Mouse (Mus musculus): Measurements from ENCODE around the gene Pdhb. TPM values are rescaled to one million over a fixed set of nuclear protein-coding genes. Genes with fewer than 3 reads are reported as not detected.
"Not testable (repeated sequence)": the region's sequence is repeated elsewhere in the genome, so short reads cannot be mapped to it uniquely, and the experiment has no call there.

Pdhb gene
- polyA plus RNA-seq, 1 experiment from 2014 or later, result 225 TPM

GRCm38 (mm10) chr14:8180371-8181035, 7.7 kb upstream of the Pdhb start:
- WGBS, result 69% methylated on average over 4 of the region's 4 CpGs
- Histone ChIP-seq H3K4me3 (ENCODE audit: low read depth, low read length) (no peak overlapping the region), H3K4me2 (ENCODE audit: low read depth) (no peak overlapping the region), H3K27ac (ENCODE audit: low read depth, low read length) (no peak overlapping the region), H3K36me3 (ENCODE audit: control insufficient read depth, insufficient read depth, low read length) (no peaks in the 10 kb centered on the region), H3K27me3 (ENCODE audit: control insufficient read depth, insufficient read depth, low read length) (no peaks in the 10 kb centered on the region), H3K9me3 (ENCODE audit: control insufficient read depth, low read length) (no peaks in the 10 kb centered on the region), H3K9ac (ENCODE audit: low read length) (no peak overlapping the region), H3K4me1 (ENCODE audit: control insufficient read depth, insufficient read depth, low read length) (no peaks in the 10 kb centered on the region)
- DNase-seq (ENCODE audit: low spot score) (no peak), ATAC-seq (ENCODE audit: insufficient read depth, low FRiP score, low TSS enrichment) (no peak)

GRCm38 (mm10) chr14:8176251-8176650, 3.4 kb upstream of the Pdhb start:
- Histone ChIP-seq H3K27ac (ENCODE audit: low read depth, low read length) (no peak overlapping the region), H3K9me3 (ENCODE audit: control insufficient read depth, low read length) (no peaks in the 10 kb centered on the region), H3K9ac (ENCODE audit: low read length) (no peak overlapping the region), H3K36me3 (ENCODE audit: control insufficient read depth, insufficient read depth, low read length) (no peaks in the 10 kb centered on the region), H3K4me1 (ENCODE audit: control insufficient read depth, insufficient read depth, low read length) (peaks cover 10% of the 10 kb centered on the region), H3K4me3 (ENCODE audit: low read depth, low read length) (no peak overlapping the region), H3K27me3 (ENCODE audit: control insufficient read depth, insufficient read depth, low read length) (no peaks in the 10 kb centered on the region), H3K4me2 (ENCODE audit: low read depth) (no peak overlapping the region)
- ATAC-seq (ENCODE audit: insufficient read depth, low FRiP score, low TSS enrichment), result no peak
- 51% methylated on average over 5 of the region's 5 CpGs for WGBS
- DNase-seq (ENCODE audit: low spot score), result peak; percentile 27

- Histone ChIP-seq H3K27me3 (ENCODE audit: control insufficient read depth, insufficient read depth, low read length) (no peaks in the 10 kb centered on the region), H3K9ac (ENCODE audit: low read length) (no peak overlapping the region), H3K4me1 (ENCODE audit: control insufficient read depth, insufficient read depth, low read length) (peaks cover 10% of the 10 kb centered on the region), H3K27ac (ENCODE audit: low read depth, low read length) (no peak overlapping the region), H3K36me3 (ENCODE audit: control insufficient read depth, insufficient read depth, low read length) (no peaks in the 10 kb centered on the region), H3K4me2 (ENCODE audit: low read depth) (no peak overlapping the region), H3K4me3 (ENCODE audit: low read depth, low read length) (no peak overlapping the region), H3K9me3 (ENCODE audit: control insufficient read depth, low read length) (no peaks in the 10 kb centered on the region)
- no peak for DNase-seq (ENCODE audit: low spot score)
- no peak for ATAC-seq (ENCODE audit: insufficient read depth, low FRiP score, low TSS enrichment)
- 83% methylated on average over 5 of the region's 5 CpGs for whole genome bisulfite sequencing
These were observed 1.8 kb upstream of the Pdhb start for GRCm38 (mm10) chr14:8174634-8175033.

- DNase-seq (ENCODE audit: low spot score); H3K4me1 ChIP-seq (ENCODE audit: control insufficient read depth, insufficient read depth, low read length); H3K36me3 ChIP-seq (ENCODE audit: control insufficient read depth, insufficient read depth, low read length); H3K27me3 ChIP-seq (ENCODE audit: control insufficient read depth, insufficient read depth, low read length); H3K9me3 ChIP-seq (ENCODE audit: control insufficient read depth, low read length): not testable (repeated sequence)
- peak overlapping the region; percentile 73 for H3K4me2 ChIP-seq (ENCODE audit: low read depth)
- peak overlapping the region; percentile 95 for H3K4me3 ChIP-seq (ENCODE audit: low read depth, low read length)
- H3K27ac ChIP-seq (ENCODE audit: low read depth, low read length), result peak overlapping the region; percentile 56; the same call in 1 of the 2 replicates
- WGBS, result 26% methylated on average over 5 of the region's 7 CpGs
- ATAC-seq (ENCODE audit: insufficient read depth, low FRiP score, low TSS enrichment), result 0 out of 2 replicates have a peak, but pooled peaks have one; percentile 2
- peak overlapping the region; percentile 22; the same call in 1 of the 2 replicates for H3K9ac ChIP-seq (ENCODE audit: low read length)
These were observed 871 bp upstream of the Pdhb start for GRCm38 (mm10) chr14:8173542-8174250.

GRCm38 (mm10) chr14:8164463-8164862, 8.4 kb downstream of the Pdhb start:
- WGBS, result 90% methylated on average over 7 of the region's 7 CpGs
- H3K27me3 ChIP-seq (ENCODE audit: control insufficient read depth, insufficient read depth, low read length), result no peaks in the 10 kb centered on the region

GRCm38 (mm10) chr14:8161777-8162176, 11.0 kb downstream of the Pdhb start:
- Histone ChIP-seq H3K9me3 (ENCODE audit: control insufficient read depth, low read length) (no peaks in the 10 kb centered on the region), H3K4me1 (ENCODE audit: control insufficient read depth, insufficient read depth, low read length) (no peaks in the 10 kb centered on the region), H3K4me2 (ENCODE audit: low read depth) (no peak overlapping the region), H3K4me3 (ENCODE audit: low read depth, low read length) (no peak overlapping the region), H3K27me3 (ENCODE audit: control insufficient read depth, insufficient read depth, low read length) (no peaks in the 10 kb centered on the region), H3K27ac (ENCODE audit: low read depth, low read length) (no peak overlapping the region), H3K9ac (ENCODE audit: low read length) (no peak overlapping the region), H3K36me3 (ENCODE audit: control insufficient read depth, insufficient read depth, low read length) (peaks cover 3% of the 10 kb centered on the region; the same call in 1 of the 2 replicates)
- WGBS, result 92% methylated on average over 2 of the region's 2 CpGs
- ATAC-seq (ENCODE audit: insufficient read depth, low FRiP score, low TSS enrichment) (no peak), DNase-seq (ENCODE audit: low spot score) (no peak)

More at GRCm38 (mm10) chr14:8164463-8164862, 8.4 kb downstream of the Pdhb start:
- Histone ChIP-seq H3K9me3 (ENCODE audit: control insufficient read depth, low read length) (no peaks in the 10 kb centered on the region), H3K27ac (ENCODE audit: low read depth, low read length) (no peak overlapping the region), H3K4me1 (ENCODE audit: control insufficient read depth, insufficient read depth, low read length) (no peaks in the 10 kb centered on the region), H3K36me3 (ENCODE audit: control insufficient read depth, insufficient read depth, low read length) (peaks cover 14% of the 10 kb centered on the region), H3K9ac (ENCODE audit: low read length) (no peak overlapping the region), H3K4me3 (ENCODE audit: low read depth, low read length) (no peak overlapping the region), H3K4me2 (ENCODE audit: low read depth) (no peak overlapping the region)
- no peak for ATAC-seq (ENCODE audit: insufficient read depth, low FRiP score, low TSS enrichment)
- no peak for DNase-seq (ENCODE audit: low spot score)

GRCm38 (mm10) chr14:8159141-8159540, 13.7 kb downstream of the Pdhb start:
- no peak overlapping the region for H3K9ac ChIP-seq (ENCODE audit: low read length)
- 92% methylated on average over 3 of the region's 3 CpGs for WGBS
- no peak for DNase-seq (ENCODE audit: low spot score)
- ATAC-seq (ENCODE audit: insufficient read depth, low FRiP score, low TSS enrichment), result no peak
- no peak overlapping the region for H3K27ac ChIP-seq (ENCODE audit: low read depth, low read length)
- H3K4me2 ChIP-seq (ENCODE audit: low read depth), result no peak overlapping the region
- H3K9me3 ChIP-seq (ENCODE audit: control insufficient read depth, low read length), result no peaks in the 10 kb centered on the region
- H3K27me3 ChIP-seq (ENCODE audit: control insufficient read depth, insufficient read depth, low read length), result no peaks in the 10 kb centered on the region
- H3K4me1 ChIP-seq (ENCODE audit: control insufficient read depth, insufficient read depth, low read length), result no peaks in the 10 kb centered on the region
- H3K36me3 ChIP-seq (ENCODE audit: control insufficient read depth, insufficient read depth, low read length), result no peaks in the 10 kb centered on the region
- H3K4me3 ChIP-seq (ENCODE audit: low read depth, low read length), result no peak overlapping the region

GRCm38 (mm10) chr14:8158721-8159120, 14.1 kb downstream of the Pdhb start:
- Histone ChIP-seq H3K4me3 (ENCODE audit: low read depth, low read length) (no peak overlapping the region), H3K4me1 (ENCODE audit: control insufficient read depth, insufficient read depth, low read length) (no peaks in the 10 kb centered on the region), H3K9ac (ENCODE audit: low read length) (no peak overlapping the region), H3K27me3 (ENCODE audit: control insufficient read depth, insufficient read depth, low read length) (no peaks in the 10 kb centered on the region), H3K36me3 (ENCODE audit: control insufficient read depth, insufficient read depth, low read length) (no peaks in the 10 kb centered on the region), H3K9me3 (ENCODE audit: control insufficient read depth, low read length) (no peaks in the 10 kb centered on the region), H3K27ac (ENCODE audit: low read depth, low read length) (no peak overlapping the region), H3K4me2 (ENCODE audit: low read depth) (no peak overlapping the region)
- DNase-seq (ENCODE audit: low spot score), result no peak
- 91% methylated on average over 3 of the region's 3 CpGs for WGBS
- no peak for ATAC-seq (ENCODE audit: insufficient read depth, low FRiP score, low TSS enrichment)

- no peak for DNase-seq (ENCODE audit: low spot score)
- Histone ChIP-seq H3K36me3 (ENCODE audit: control insufficient read depth, insufficient read depth, low read length) (no peaks in the 10 kb centered on the region; the same call in 1 of the 2 replicates), H3K9ac (ENCODE audit: low read length) (no peak overlapping the region), H3K4me3 (ENCODE audit: low read depth, low read length) (no peak overlapping the region), H3K9me3 (ENCODE audit: control insufficient read depth, low read length) (no peaks in the 10 kb centered on the region), H3K4me2 (ENCODE audit: low read depth) (no peak overlapping the region), H3K27me3 (ENCODE audit: control insufficient read depth, insufficient read depth, low read length) (no peaks in the 10 kb centered on the region), H3K27ac (ENCODE audit: low read depth, low read length) (no peak overlapping the region), H3K4me1 (ENCODE audit: control insufficient read depth, insufficient read depth, low read length) (no peaks in the 10 kb centered on the region)
- ATAC-seq (ENCODE audit: insufficient read depth, low FRiP score, low TSS enrichment), result no peak
- WGBS, result 38% methylated on average over 3 of the region's 3 CpGs
These were observed 15.9 kb downstream of the Pdhb start for GRCm38 (mm10) chr14:8156947-8157346.
